Mouse (Mus musculus) adrenal gland, postnatal 10 days (tissue): ENCODE data around the gene Dhrs7b. TPM values are rescaled to one million over a fixed set of nuclear protein-coding genes. Genes with fewer than 3 reads are reported as not detected.
"Not testable (repeated sequence)": the region's sequence is repeated elsewhere in the genome, so short reads cannot be mapped to it uniquely, and the experiment has no call there.

Source experiments
- DNase-seq: peaks from one replicate; pipeline ENCODE4 v3.0.0; 2021; ENCODE audit warnings: mixed read lengths
- long read RNA-seq, 2 experiments: library from polyadenylated mRNA; stranded (forward); transcript quantifications; one replicate each; pipeline ENCODE4 v2.0.0; 2021
- total RNA-seq, 2 experiments: library from RNA; stranded (reverse); gene quantifications; 2 replicates each; pipeline ENCODE4 v1.2.3; 2021

Dhrs7b gene
- total RNA-seq: 10 to 100 TPM; 44.4 to 46.7 TPM
- long read RNA-seq, experiment 1, transcript Dhrs7b-201 (7 exons, 1,553 nt): major isoform, 23 of 57 reads
- long read RNA-seq, experiment 1, partial matches to known transcripts: 3 of 57 reads
- long read RNA-seq, experiment 1, other reads (novel, unspliced or antisense): 31 of 57 reads
- long read RNA-seq, experiment 2, transcript Dhrs7b-201 (7 exons, 1,553 nt): major isoform, 11 of 44 reads
- long read RNA-seq, experiment 2, partial matches to known transcripts: 9 of 44 reads
- long read RNA-seq, experiment 2, other reads (novel, unspliced or antisense): 24 of 44 reads

GRCm38 (mm10) chr11:60830433-60831052 is at the start of gene Dhrs7b:
TSS of gene Dhrs7b (plus strand) at chr11:60830631.
- peak; percentile 88 for DNase-seq

- DNase-seq: no peak
Measured at GRCm38 (mm10) chr11:60784179-60784922, 46.1 kb upstream of the Dhrs7b start.

- DNase-seq: no peak
Measured at GRCm38 (mm10) chr11:60787595-60787994, 42.8 kb upstream of the Dhrs7b start.

GRCm38 (mm10) chr11:60790472-60790871 is 40.0 kb upstream of the Dhrs7b start:
- DNase-seq: no peak

- DNase-seq: no peak
Measured at GRCm38 (mm10) chr11:60796342-60796741, 34.1 kb upstream of the Dhrs7b start.

- no peak for DNase-seq
Measured at GRCm38 (mm10) chr11:60799977-60800376, 30.5 kb upstream of the Dhrs7b start.

GRCm38 (mm10) chr11:60800892-60801291 is 29.5 kb upstream of the Dhrs7b start:
- DNase-seq: no peak

GRCm38 (mm10) chr11:60808286-60809070 is 22.0 kb upstream of the Dhrs7b start:
- DNase-seq: peak; percentile 83

GRCm38 (mm10) chr11:60809546-60809945 is 20.9 kb upstream of the Dhrs7b start:
- DNase-seq: no peak

GRCm38 (mm10) chr11:60810046-60810965 is 20.1 kb upstream of the Dhrs7b start:
- DNase-seq: no peak

GRCm38 (mm10) chr11:60811054-60811460 is 19.4 kb upstream of the Dhrs7b start:
- peak; percentile 97 for DNase-seq

GRCm38 (mm10) chr11:60811618-60812017 is 18.8 kb upstream of the Dhrs7b start, which contains the start of gene Shmt1:
TSS of gene Shmt1 (minus strand) at chr11:60811718.
- DNase-seq: not testable (repeated sequence)

- DNase-seq: no peak
Measured at GRCm38 (mm10) chr11:60816398-60816797, 14.0 kb upstream of the Dhrs7b start.

GRCm38 (mm10) chr11:60823771-60824170 is 6.7 kb upstream of the Dhrs7b start:
- no peak for DNase-seq

GRCm38 (mm10) chr11:60825191-60825590 is 5.2 kb upstream of the Dhrs7b start:
- DNase-seq: no peak

GRCm38 (mm10) chr11:60826700-60827099 is 3.7 kb upstream of the Dhrs7b start:
- no peak for DNase-seq

- DNase-seq: no peak
Measured at GRCm38 (mm10) chr11:60827241-60827945, 3.0 kb upstream of the Dhrs7b start.

- DNase-seq: no peak
Measured at GRCm38 (mm10) chr11:60828903-60829302, 1.5 kb upstream of the Dhrs7b start.

- no peak for DNase-seq
Measured at GRCm38 (mm10) chr11:60836897-60837296, 6.5 kb downstream of the Dhrs7b start.

GRCm38 (mm10) chr11:60837644-60838406 is 7.4 kb downstream of the Dhrs7b start:
- DNase-seq: peak; percentile 40
